Mouse (Mus musculus) liver, adult 2 months (tissue): ENCODE data around the gene Zswim2. TPM values are rescaled to one million over a fixed set of nuclear protein-coding genes. Genes with fewer than 3 reads are reported as not detected.
A peak's percentile ranks its signal among the peaks of the same experiment; 100 is the strongest.

Experiments used
- DNase-seq: peaks from one replicate; pipeline ENCODE4 v3.0.0-alpha.2; 2011; ENCODE audit warnings: low read depth, low spot score; ENCODE audit errors: extremely low read depth
- H3K27ac ChIP-seq: fragments of 200-500 bp; replicated peaks from 2 replicates; pipeline ENCODE4 v1.5.1; 2012; ENCODE audit warnings: low read depth, mild to moderate bottlenecking, control low read depth, inconsistent platforms, low read length; ENCODE audit not compliant: insufficient read depth
- H3K27me3 ChIP-seq: fragments of 200-500 bp; 2 replicates; pipeline ENCODE4 v1.6.1; 2012; ENCODE audit warnings: mild to moderate bottlenecking, moderate library complexity, low read length, inconsistent platforms; ENCODE audit not compliant: control insufficient read depth, insufficient read depth
- H3K36me3 ChIP-seq: fragments of 200-500 bp; 2 replicates; pipeline ENCODE4 v1.6.1; 2012; ENCODE audit warnings: low read length, inconsistent platforms; ENCODE audit not compliant: control insufficient read depth, insufficient read depth
- H3K4me1 ChIP-seq: fragments of 200-500 bp; 2 replicates; pipeline ENCODE4 v1.6.1; 2011; ENCODE audit warnings: low read length; ENCODE audit not compliant: control insufficient read depth, insufficient read depth
- H3K4me3 ChIP-seq: fragments of 200-500 bp; 2 replicates; pipeline ENCODE4 v1.5.1; 2011; ENCODE audit warnings: low read depth, mild to moderate bottlenecking, control low read depth, low read length, moderate library complexity; ENCODE audit not compliant: insufficient read depth
- H3K79me2 ChIP-seq: fragments of 200-500 bp; 2 replicates; pipeline ENCODE4 v1.6.1; 2012; ENCODE audit warnings: inconsistent platforms, mild to moderate bottlenecking, low read length, moderate library complexity; ENCODE audit not compliant: control insufficient read depth, insufficient read depth
- H3K9ac ChIP-seq: fragments of 200-500 bp; 2 replicates; pipeline ENCODE4 v1.6.1; 2012; ENCODE audit warnings: low read depth, mild to moderate bottlenecking, control low read depth, inconsistent platforms, low read length
- CTCF ChIP-seq: fragments of 200-500 bp; IDR thresholded peaks from 2 replicates; pipeline ENCODE4 v1.5.1; 2011; ENCODE audit warnings: low read depth, low read length, control low read depth
- POLR2A ChIP-seq: fragments of 200-500 bp; IDR thresholded peaks from 2 replicates; pipeline ENCODE4 v1.6.1; 2011; ENCODE audit warnings: low read length, control low read depth; ENCODE audit not compliant: insufficient read depth; ENCODE audit errors: extremely low read depth
- WGBS: fragments of 180-500 bp; shearing (Covaris S2); methylation state at CpG from one replicate; pipeline ENCODE4 v1.1.7; 2018; 5-methylcytosine and 5-hydroxymethylcytosine counted together
- polyA plus RNA-seq: library from polyadenylated mRNA; depleted of rRNA; stranded (reverse); fragments of >200 nt; gene quantifications from 2 replicates; pipeline ENCODE4 v1.2.3, GENCODE M21; 2012; rRNA removed
- total RNA-seq: library from RNA; depleted of rRNA; stranded (reverse); fragments of >200 nt; gene quantifications from 2 replicates; pipeline ENCODE4 v1.2.3, GENCODE M21; 2014; rRNA removed

Gene Zswim2
- total and polyA plus RNA-seq, 2 experiments = not detected

- Histone ChIP-seq H3K4me1 (no peaks in the 10 kb centered on the region), H3K27ac (no peak overlapping the region), H3K9ac (no peak overlapping the region), H3K27me3 (no peaks in the 10 kb centered on the region), H3K79me2 (no peaks in the 10 kb centered on the region), H3K4me3 (no peak overlapping the region), H3K36me3 (no peaks in the 10 kb centered on the region)
- no peak for TF ChIP-seq CTCF
- TF ChIP-seq POLR2A = no peak
- 60% methylated on average over 4 of the region's 4 CpGs for WGBS
- DNase-seq = no peak
Observed at GRCm38 (mm10) chr2:83941792-83942191, 764 bp upstream of the Zswim2 start.

DNA sequence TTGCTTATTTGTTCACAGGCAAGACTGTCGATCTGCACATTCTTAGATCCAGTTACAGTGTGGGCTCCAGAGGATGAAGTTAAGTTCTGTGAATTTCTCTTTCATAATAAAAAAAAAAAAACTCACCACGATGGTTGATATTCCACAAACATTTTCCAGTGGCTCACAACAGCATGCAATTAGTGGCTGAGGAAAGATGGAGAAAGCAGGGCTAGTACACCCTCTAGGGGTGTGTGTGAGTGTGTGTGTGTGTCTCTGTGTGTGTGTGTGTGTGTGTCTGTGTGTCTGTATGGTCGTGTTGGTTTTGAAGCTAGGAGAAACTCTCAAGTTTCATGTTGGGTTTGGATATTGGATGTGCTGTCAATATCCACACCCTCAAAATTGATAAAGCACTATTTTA lies 350 bp upstream of the Zswim2 start:
- 33% methylated on average over 3 of the region's 3 CpGs for WGBS
- H3K79me2 ChIP-seq = no peaks in the 10 kb centered on the region
- H3K27ac ChIP-seq = no peak overlapping the region
- H3K9ac ChIP-seq = no peak overlapping the region
- no peak overlapping the region for H3K4me3 ChIP-seq
- H3K36me3 ChIP-seq = no peaks in the 10 kb centered on the region
- no peak for TF ChIP-seq POLR2A
- no peak for TF ChIP-seq CTCF
- DNase-seq = no peak
- no peaks in the 10 kb centered on the region for H3K27me3 ChIP-seq
- no peaks in the 10 kb centered on the region for H3K4me1 ChIP-seq

- no peak for DNase-seq
- Histone ChIP-seq H3K27me3 (no peaks in the 10 kb centered on the region), H3K4me1 (no peaks in the 10 kb centered on the region), H3K27ac (no peak overlapping the region), H3K36me3 (no peaks in the 10 kb centered on the region), H3K79me2 (no peaks in the 10 kb centered on the region), H3K4me3 (no peak overlapping the region), H3K9ac (no peak overlapping the region)
- no peak for TF ChIP-seq POLR2A
- TF ChIP-seq CTCF = no peak
- WGBS = 73% methylated on average over 2 of the region's 2 CpGs
Observed at GRCm38 (mm10) chr2:83929478-83930088, 11.4 kb downstream of the Zswim2 start.

GRCm38 (mm10) chr2:83901896-83902540 lies 39.0 kb downstream of the Zswim2 start:
- H3K27me3 ChIP-seq = no peaks in the 10 kb centered on the region
- no peaks in the 10 kb centered on the region for H3K36me3 ChIP-seq
- TF ChIP-seq POLR2A (no peak), CTCF (no peak)
- no peak overlapping the region for H3K9ac ChIP-seq
- H3K79me2 ChIP-seq = no peaks in the 10 kb centered on the region
- peaks cover 3% of the 10 kb centered on the region; the same call in 1 of the 2 replicates for H3K4me1 ChIP-seq
- H3K4me3 ChIP-seq = no peak overlapping the region
- no peak overlapping the region for H3K27ac ChIP-seq
- peak; percentile 88 for DNase-seq
- WGBS = 39% methylated on average over 2 of the region's 2 CpGs

- Histone ChIP-seq H3K36me3 (no peaks in the 10 kb centered on the region), H3K9ac (no peak overlapping the region), H3K79me2 (peaks cover 2% of the 10 kb centered on the region; the same call in 1 of the 2 replicates), H3K27ac (no peak overlapping the region), H3K27me3 (no peaks in the 10 kb centered on the region), H3K4me3 (no peak overlapping the region), H3K4me1 (no peaks in the 10 kb centered on the region)
- TF ChIP-seq CTCF (no peak), POLR2A (no peak)
- DNase-seq = no peak
- WGBS = 83% methylated on average over 2 of the region's 2 CpGs
Observed at GRCm38 (mm10) chr2:83893701-83894100, 47.3 kb downstream of the Zswim2 start.

DNA sequence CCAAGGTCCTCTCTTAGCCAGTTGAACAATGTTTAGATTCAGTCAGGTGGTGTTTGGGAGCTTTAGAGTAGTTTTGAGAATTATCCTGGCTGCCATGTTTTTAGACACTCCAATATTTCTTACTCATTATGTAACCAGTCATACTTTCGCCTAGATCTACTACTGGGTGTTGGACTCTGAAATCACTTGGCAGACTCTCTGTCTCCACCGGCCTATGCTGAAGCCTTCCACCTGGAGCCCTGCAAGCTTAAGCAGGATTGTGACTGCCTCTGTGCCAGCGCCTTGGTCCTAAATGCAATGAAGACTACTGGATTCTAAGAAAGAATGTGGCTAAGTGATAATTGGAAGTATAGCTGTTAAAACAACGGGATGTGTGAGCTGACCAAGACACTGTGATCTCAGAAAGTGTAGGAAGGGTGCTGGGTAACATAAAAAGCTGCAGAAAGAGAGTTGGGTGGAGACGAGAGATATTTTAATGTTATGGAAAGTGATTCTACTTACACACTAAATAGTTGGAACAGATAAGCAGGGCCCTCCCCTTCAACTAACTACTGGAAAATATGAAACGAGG lies 57.1 kb downstream of the Zswim2 start:
- H3K4me3 ChIP-seq = no peak overlapping the region
- H3K27me3 ChIP-seq = no peaks in the 10 kb centered on the region
- no peak overlapping the region for H3K27ac ChIP-seq
- H3K4me1 ChIP-seq = no peaks in the 10 kb centered on the region
- peak; percentile 7 for DNase-seq
- H3K79me2 ChIP-seq = no peaks in the 10 kb centered on the region
- no peaks in the 10 kb centered on the region for H3K36me3 ChIP-seq
- TF ChIP-seq CTCF (no peak), POLR2A (no peak)
- WGBS = 76% methylated on average over 6 of the region's 6 CpGs
- H3K9ac ChIP-seq = no peak overlapping the region

Other genes starting within 250 kb of the Zswim2 start
- 29.6 and 33.2 TPM in 2 replicates for gene Itgav, start 216.8 kb downstream of the Zswim2 start, total RNA-seq
- 15.8 and 20.5 TPM in 2 replicates for gene Itgav, start 216.8 kb downstream of the Zswim2 start, polyA plus RNA-seq
- 0.94 and 1.1 TPM in 2 replicates for gene Fam171b, start 128.6 kb downstream of the Zswim2 start, total RNA-seq
- gene Fam171b, start 128.6 kb downstream of the Zswim2 start, polyA plus RNA-seq = 0.24 and 0.25 TPM in 2 replicates
- gene Gm13698, start 14.5 kb upstream of the Zswim2 start, total RNA-seq = not detected in 2 replicates
- gene Gm13698, start 14.5 kb upstream of the Zswim2 start, polyA plus RNA-seq = not detected in 2 replicates
- gene Gm13693, start 20.3 kb upstream of the Zswim2 start, total RNA-seq = not detected in 2 replicates
- gene Gm13693, start 20.3 kb upstream of the Zswim2 start, polyA plus RNA-seq = not detected in 2 replicates
- not detected in 2 replicates for gene Gm13695, start 26.1 kb upstream of the Zswim2 start, total RNA-seq
- not detected in 2 replicates for gene Gm13695, start 26.1 kb upstream of the Zswim2 start, polyA plus RNA-seq
- gene Gm13696, start 31.9 kb upstream of the Zswim2 start, total RNA-seq = not detected in 2 replicates
- gene Gm13696, start 31.9 kb upstream of the Zswim2 start, polyA plus RNA-seq = not detected in 2 replicates
- gene Gm13694, start 37.7 kb upstream of the Zswim2 start, total RNA-seq = not detected in 2 replicates
- gene Gm13694, start 37.7 kb upstream of the Zswim2 start, polyA plus RNA-seq = not detected in 2 replicates
- not detected in 2 replicates for gene Gm13697, start 43.5 kb upstream of the Zswim2 start, total RNA-seq
- gene Gm13697, start 43.5 kb upstream of the Zswim2 start, polyA plus RNA-seq = not detected in 2 replicates
- gene Gm13691, start 49.3 kb upstream of the Zswim2 start, total RNA-seq = not detected in 2 replicates
- gene Gm13691, start 49.3 kb upstream of the Zswim2 start, polyA plus RNA-seq = not detected in 2 replicates